Comparison of ENCODE assay signal across 7 mouse cellular contexts in genomic region chr1:45925500-45926392, GRCm38 (mm10). TPM values are rescaled to one million over a fixed set of nuclear protein-coding genes. Genes with fewer than 3 reads are reported as not detected.
DNase-seq lines count a peak whose midpoint lies in the region; ATAC-seq and TF ChIP-seq lines count a peak whose summit lies in the region.

No protein-coding gene starts in this region.

- H3K4me2 ChIP-seq in hindbrain, postnatal 0 days (ENCODE audit: low read depth, low read length) = peak overlapping the region; percentile 85

- peak overlapping the region; percentile 59 for H3K4me3 ChIP-seq in hindbrain, postnatal 0 days (ENCODE audit: low read length)

- peaks cover 3% of the 10 kb centered on the region; the same call in 1 of the 2 replicates for H3K27me3 ChIP-seq in hindbrain, postnatal 0 days (ENCODE audit: insufficient read depth, low read length)

- peak; percentile 94 for ATAC-seq in hindbrain, postnatal 0 days
- ATAC-seq in megakaryocyte-erythroid progenitor cell, adult 5-6 weeks (replicated peaks; ENCODE audit: low FRiP score, low TSS enrichment, poor library complexity, severe bottlenecking) = peak; percentile 87

- intact Hi-C loops in left cerebral cortex, postnatal 25 days (cut with DNase I) = loop anchor here (5.0 kb wide), 1 partner anchor 98 kb away; no protein-coding TSS in a partner anchor

- DNase-seq in adrenal gland, postnatal 14 days = peak; percentile 90
- DNase-seq in embryo, embryonic 10 days (ENCODE audit: low spot score) = peak; percentile 90
- DNase-seq in gastrocnemius, adult 8-10 months (ENCODE audit: low spot score in 2 of 2) = peak; percentile 51 to 79
- peak; percentile 78 for DNase-seq in hindbrain, postnatal 0 days (ENCODE audit: low spot score)
- DNase-seq in left cerebral cortex, postnatal 25 days (ENCODE audit: low spot score in 2 of 2) = peak; percentile 60 to 76
- DNase-seq in right cerebral cortex, postnatal 4 days = peak; percentile 52

- no peaks in the 10 kb centered on the region for H3K4me1 ChIP-seq in hindbrain, postnatal 0 days (ENCODE audit: insufficient read depth, low read length)

- 0 out of 2 replicates have a peak overlapping the region, but pooled peaks have one; percentile 9 for H3K27ac ChIP-seq in hindbrain, postnatal 0 days

- H3K36me3 ChIP-seq in hindbrain, postnatal 0 days (ENCODE audit: insufficient read depth, low read length) = no peaks in the 10 kb centered on the region

- H3K9ac ChIP-seq in hindbrain, postnatal 0 days (replicated peaks; ENCODE audit: low read length) = peak overlapping the region; percentile 49

- WGBS in hindbrain, postnatal 0 days = under 1% methylated on average over 53 of the region's 53 CpGs

- no peaks in the 10 kb centered on the region for H3K9me3 ChIP-seq in hindbrain, postnatal 0 days (ENCODE audit: low read length)

- TF ChIP-seq CTCF in hindbrain, postnatal 0 days (IDR thresholded peaks at IDR 0.05; ENCODE audit: low read depth) = 0 out of 2 replicates have a peak, but pooled peaks have one; percentile 7

RNA-seq across cellular contexts. Expression of gene Slc40a1, which starts 0.6 kb away (rescaled TPM):
- 17.8 and 32.3 TPM in 2 replicates for total RNA-seq in adrenal gland, postnatal 14 days (2021)
- total RNA-seq in gastrocnemius, adult 8-10 months (2022) = 10 to 100 TPM; 29.1 to 42.4 (median 32.3) TPM
- 14.4 and 15.7 TPM in 2 replicates for total RNA-seq in hindbrain, postnatal 0 days (2014; rRNA removed)
- polyA plus RNA-seq in hindbrain, postnatal 0 days (2015; fragmentation: Nextera tagmentation; extraction: Ambion mirVana) = 26.6 and 30.1 TPM in 2 replicates
- total RNA-seq in left cerebral cortex, postnatal 25 days (2021) = 10 to 100 TPM; 12.9 to 15.5 TPM
- 70.2 and 91.8 TPM in 2 replicates for total RNA-seq in megakaryocyte-erythroid progenitor cell, adult 5-6 weeks (2014; fragmentation: Nextera tagmentation)
- 155 and 167 TPM in 2 replicates for total RNA-seq in megakaryocyte-erythroid progenitor cell, adult 5-6 weeks (2017)

RNA-seq across cellular contexts. Expression of gene Gm5269, which starts 35.7 kb away (rescaled TPM):
- not detected in 2 replicates for total RNA-seq in adrenal gland, postnatal 14 days (2021)
- total RNA-seq in gastrocnemius, adult 8-10 months (2022) = not detected
- not detected in 2 replicates for total RNA-seq in hindbrain, postnatal 0 days (2014; rRNA removed)
- not detected in 2 replicates for polyA plus RNA-seq in hindbrain, postnatal 0 days (2015; fragmentation: Nextera tagmentation; extraction: Ambion mirVana)
- total RNA-seq in left cerebral cortex, postnatal 25 days (2021) = not detected
- total RNA-seq in megakaryocyte-erythroid progenitor cell, adult 5-6 weeks (2014; fragmentation: Nextera tagmentation) = not detected in 2 replicates
- not detected in 2 replicates for total RNA-seq in megakaryocyte-erythroid progenitor cell, adult 5-6 weeks (2017)

Comparison
In these comparisons a context has a peak if more than half of its experiments do, and no peak if none do; other contexts are left out.
1. Peak in every context shown above with its lines: DNase-seq, ATAC-seq, H3K4me3 ChIP-seq and H3K27ac ChIP-seq.